Comparison of ENCODE assay signal across 7 mouse cellular contexts in genomic region chr19:7301647-7302492, GRCm38 (mm10). TPM values are rescaled to one million over a fixed set of nuclear protein-coding genes. Genes with fewer than 3 reads are reported as not detected.
DNase-seq lines count a peak whose midpoint lies in the region; ATAC-seq and TF ChIP-seq lines count a peak whose summit lies in the region.

No protein-coding gene starts in this region.

- H3K36me3 ChIP-seq in kidney, embryonic 16.5 days (ENCODE audit: insufficient read depth, low read length) = 0 out of 2 replicates have a peak, but pooled peaks cover 3% of the 10 kb centered on the region
- H3K36me3 ChIP-seq in intestine, postnatal 0 days (ENCODE audit: control insufficient read depth, insufficient read depth) = no peaks in the 10 kb centered on the region

- H3K4me1 ChIP-seq in kidney, embryonic 16.5 days (ENCODE audit: insufficient read depth, low read length) = peaks cover 41% of the 10 kb centered on the region
- peaks cover 8% of the 10 kb centered on the region; the same call in 1 of the 2 replicates for H3K4me1 ChIP-seq in intestine, postnatal 0 days (replicated peaks; ENCODE audit: control insufficient read depth, insufficient read depth, low read length)

- WGBS in kidney, embryonic 16.5 days = 70% methylated on average over 7 of the region's 7 CpGs
- WGBS in intestine, postnatal 0 days = 61% methylated on average over 7 of the region's 7 CpGs

- H3K9me3 ChIP-seq in kidney, embryonic 16.5 days (ENCODE audit: low read length) = no peaks in the 10 kb centered on the region
- H3K9me3 ChIP-seq in intestine, postnatal 0 days (ENCODE audit: control insufficient read depth) = no peaks in the 10 kb centered on the region

- no peak for DNase-seq in kidney, postnatal 14 days
- DNase-seq in 3T3-L1 (ENCODE audit: low read depth, low spot score) = peak; percentile 93
- DNase-seq in MN1 (ENCODE audit: low spot score) = peak; percentile 34
- no peak for DNase-seq in retina, postnatal 1 day
- DNase-seq in cerebellum, adult 18-20 months = no peak

- no peak overlapping the region for H3K9ac ChIP-seq in kidney, embryonic 16.5 days (replicated peaks; ENCODE audit: low read length)
- H3K9ac ChIP-seq in intestine, postnatal 0 days (ENCODE audit: low read depth, low read length) = no peak overlapping the region

- H3K27me3 ChIP-seq in kidney, embryonic 16.5 days (ENCODE audit: insufficient read depth, low read length) = no peaks in the 10 kb centered on the region
- H3K27me3 ChIP-seq in intestine, postnatal 0 days (replicated peaks; ENCODE audit: control insufficient read depth, insufficient read depth, low read length) = no peaks in the 10 kb centered on the region

- TF ChIP-seq CTCF in intestine, postnatal 0 days (IDR thresholded peaks at IDR 0.05; ENCODE audit: low read depth) = no peak

- peak overlapping the region; percentile 5; the same call in 1 of the 2 replicates for H3K27ac ChIP-seq in kidney, embryonic 16.5 days (ENCODE audit: low read length)
- 0 out of 2 replicates have a peak overlapping the region, but pooled peaks have one; percentile 15 for H3K27ac ChIP-seq in intestine, postnatal 0 days (ENCODE audit: low read depth, low read length)

- no peak overlapping the region for H3K4me2 ChIP-seq in kidney, embryonic 16.5 days (replicated peaks; ENCODE audit: low read depth, low read length)
- no peak overlapping the region for H3K4me2 ChIP-seq in intestine, postnatal 0 days (replicated peaks; ENCODE audit: low read depth)

- no peak overlapping the region for H3K4me3 ChIP-seq in kidney, embryonic 16.5 days (ENCODE audit: low read length)
- H3K4me3 ChIP-seq in intestine, postnatal 0 days (ENCODE audit: low read depth, low read length) = no peak overlapping the region

- no peak for ATAC-seq in kidney, embryonic 16.5 days (ENCODE audit: low FRiP score, low TSS enrichment)
- ATAC-seq in intestine, postnatal 0 days = no peak

RNA-seq across cellular contexts. Expression of gene Rcor2, which starts 34.7 kb away (rescaled TPM):
- polyA plus RNA-seq in kidney, embryonic 16.5 days (2015; fragmentation: Nextera tagmentation; extraction: Ambion mirVana) = 8.7 and 10.8 TPM in 2 replicates
- polyA plus RNA-seq in intestine, postnatal 0 days (2015; fragmentation: Nextera tagmentation; extraction: Ambion mirVana) = 1.5 and 2.2 TPM in 2 replicates

RNA-seq across cellular contexts. Expression of gene Mark2, which starts 39.8 kb away (rescaled TPM):
- polyA plus RNA-seq in kidney, embryonic 16.5 days (2015; fragmentation: Nextera tagmentation; extraction: Ambion mirVana) = 40.6 and 44.9 TPM in 2 replicates
- 39.6 and 46.4 TPM in 2 replicates for polyA plus RNA-seq in intestine, postnatal 0 days (2015; fragmentation: Nextera tagmentation; extraction: Ambion mirVana)

Comparison
In these comparisons a context has a peak if more than half of its experiments do, and no peak if none do; other contexts are left out.
1. DNase-seq: peak in 3T3-L1 (single experiment) and MN1 (single experiment); none in kidney, postnatal 14 days (single experiment), retina, postnatal 1 day (single experiment) and cerebellum, adult 18-20 months (0 of 2).